ENCODE assay signal across 10 mouse cellular contexts in genomic region chr13:109609805-109610187, GRCm38 (mm10).
A peak's percentile ranks its signal among the peaks of the same experiment; 100 is the strongest.
DNase-seq lines count a peak whose midpoint lies in the region; ATAC-seq lines count a peak whose summit lies in the region.
"Had no signal": no experiment of that assay in that cellular context is flagged by ENCODE, and none has a peak within 500 bp of the region (broad histone marks: within the 10 kb centered on the region; RNA-seq: fewer than 3 reads in every experiment).

No protein-coding gene starts in this region.

- no peak overlapping the region for H3K27ac ChIP-seq in liver, embryonic 12.5 days
- H3K27ac ChIP-seq in neural tube, embryonic 12.5 days = no peak overlapping the region
- H3K27ac ChIP-seq: embryonic facial prominence, embryonic 15.5 days had no signal

- peak; percentile 44; the same call in 1 of the 2 replicates for ATAC-seq in liver, embryonic 12.5 days
- ATAC-seq in neural tube, embryonic 12.5 days (ENCODE audit: low FRiP score, low read depth) = peak; percentile 68

- H3K4me2 ChIP-seq in liver, embryonic 12.5 days = no peak overlapping the region
- H3K4me2 ChIP-seq in neural tube, embryonic 12.5 days (replicated peaks) = no peak overlapping the region
- H3K4me2 ChIP-seq: embryonic facial prominence, embryonic 15.5 days had no signal

- peak; percentile 86 for DNase-seq in 416B (ENCODE audit: low read depth)
- peak; percentile 84 for DNase-seq in ZHBTc4 (ENCODE audit: low read depth, low spot score)
- DNase-seq in cerebellum, postnatal 25 days = peak; percentile 69 to 76
- peak; percentile 44 for DNase-seq in gastrocnemius, postnatal 10 days
- peak; percentile 74 for DNase-seq in kidney, postnatal 14 days
- DNase-seq in yolk sac, embryonic 10.5 days (ENCODE audit: low spot score) = peak; percentile 21

- no peak overlapping the region for H3K9ac ChIP-seq in liver, embryonic 12.5 days
- no peak overlapping the region for H3K9ac ChIP-seq in neural tube, embryonic 12.5 days
- H3K9ac ChIP-seq: embryonic facial prominence, embryonic 15.5 days had no signal

- peaks cover 7% of the 10 kb centered on the region; the same call in 1 of the 2 replicates for H3K4me1 ChIP-seq in liver, embryonic 12.5 days
- no peaks in the 10 kb centered on the region for H3K4me1 ChIP-seq in neural tube, embryonic 12.5 days
- H3K4me1 ChIP-seq: embryonic facial prominence, embryonic 15.5 days had no signal

- 9% methylated on average over 3 of the region's 3 CpGs for WGBS in liver, embryonic 12.5 days (ENCODE audit: insufficient replicate concordance)
- WGBS in neural tube, embryonic 12.5 days = 19% methylated on average over 3 of the region's 3 CpGs

- no peaks in the 10 kb centered on the region for H3K36me3 ChIP-seq in liver, embryonic 12.5 days
- no peaks in the 10 kb centered on the region for H3K36me3 ChIP-seq in neural tube, embryonic 12.5 days
- H3K36me3 ChIP-seq: embryonic facial prominence, embryonic 15.5 days had no signal

- no peaks in the 10 kb centered on the region for H3K9me3 ChIP-seq in liver, embryonic 12.5 days (replicated peaks)
- no peaks in the 10 kb centered on the region for H3K9me3 ChIP-seq in neural tube, embryonic 12.5 days
- H3K9me3 ChIP-seq: embryonic facial prominence, embryonic 15.5 days had no signal

- H3K27me3 ChIP-seq in liver, embryonic 12.5 days (replicated peaks) = no peaks in the 10 kb centered on the region; the same call in 1 of the 2 replicates
- no peaks in the 10 kb centered on the region for H3K27me3 ChIP-seq in neural tube, embryonic 12.5 days (replicated peaks)
- H3K27me3 ChIP-seq: embryonic facial prominence, embryonic 15.5 days had no signal

- H3K4me3 ChIP-seq in liver, embryonic 12.5 days = no peak overlapping the region
- H3K4me3 ChIP-seq in neural tube, embryonic 12.5 days = no peak overlapping the region
- H3K4me3 ChIP-seq: embryonic facial prominence, embryonic 15.5 days; myocyte had no signal

Comparison
In these comparisons a context has a peak if more than half of its experiments do, and no peak if none do; other contexts are left out.
1. DNase-seq: peak in every context shown above with its lines; median percentile 86 in 416B; 84 in ZHBTc4; 74 in kidney, postnatal 14 days; 72 in cerebellum, postnatal 25 days; 44 in gastrocnemius, postnatal 10 days; 21 in yolk sac, embryonic 10.5 days.